Mouse (Mus musculus) cerebellum, adult 2 months (tissue): ENCODE measurements around the gene Zfhx3.

Source experiments
- CTCF ChIP-seq: fragments of 200-500 bp; IDR thresholded peaks from 2 replicates; pipeline ENCODE4 v1.5.1; 2011; ENCODE audit warnings: low read depth, mild to moderate bottlenecking, control low read depth, low read length, moderate library complexity, borderline replicate concordance; ENCODE audit not compliant: insufficient read depth
- POLR2A ChIP-seq: fragments of 200-500 bp; IDR thresholded peaks from 2 replicates; pipeline ENCODE4 v1.6.1; 2011; ENCODE audit warnings: low read length, control low read depth, borderline replicate concordance; ENCODE audit not compliant: insufficient read depth

- TF ChIP-seq POLR2A, result no peak
- TF ChIP-seq CTCF, result no peak
Measured at GRCm38 (mm10) chr8:108912998-108913397, 970.6 kb downstream of the Zfhx3 start.
